Mouse (Mus musculus) bone marrow macrophage, adult 2 months (primary cell): ENCODE measurements around the gene Ccdc181. TPM values are rescaled to one million over a fixed set of nuclear protein-coding genes. Genes with fewer than 3 reads are reported as not detected.
A peak's percentile ranks its signal among the peaks of the same experiment; 100 is the strongest.

ENCODE experiments used
- H3K27ac ChIP-seq: 2 replicates; pipeline ENCODE4 v1.5.1; 2012; ENCODE audit warnings: low read depth, low read length; ENCODE audit not compliant: insufficient read depth
- H3K4me1 ChIP-seq: 2 replicates; pipeline ENCODE4 v1.6.1; 2012; ENCODE audit warnings: low read length; ENCODE audit not compliant: control insufficient read depth, insufficient read depth
- H3K4me3 ChIP-seq: 2 replicates; pipeline ENCODE4 v1.5.1; 2012; ENCODE audit warnings: mild to moderate bottlenecking, low read length, moderate library complexity; ENCODE audit not compliant: insufficient read depth
- CTCF ChIP-seq: IDR thresholded peaks from 2 replicates; pipeline ENCODE4 v1.5.1; 2012; ENCODE audit warnings: low read depth, mild to moderate bottlenecking, low read length, moderate library complexity
- POLR2A ChIP-seq: IDR thresholded peaks from 2 replicates; pipeline ENCODE4 v1.6.1; 2012; ENCODE audit warnings: mild to moderate bottlenecking, low read depth, low read length, borderline replicate concordance
- polyA plus RNA-seq: library from polyadenylated mRNA; stranded (reverse); fragments of >200 nt; gene quantifications from 2 replicates; pipeline ENCODE4 v1.2.4, GENCODE M21; 2012; ENCODE audit not compliant: missing spikeins, insufficient read depth, insufficient read length

The Ccdc181 gene
- polyA plus RNA-seq, 1 experiment: 10.2 TPM

- TF ChIP-seq POLR2A: no peak
- TF ChIP-seq CTCF: no peak
- Histone ChIP-seq H3K27ac (peak overlapping the region; percentile 51), H3K4me1 (peaks cover 12% of the 10 kb centered on the region), H3K4me3 (peak overlapping the region; percentile 97)
These were observed 26.1 kb upstream of the Ccdc181 start for GRCm38 (mm10) chr1:164249332-164249711.

GRCm38 (mm10) chr1:164250391-164251150, 24.8 kb upstream of the Ccdc181 start:
- TF ChIP-seq CTCF: no peak
- no peak for TF ChIP-seq POLR2A
- Histone ChIP-seq H3K4me1 (peaks cover 12% of the 10 kb centered on the region), H3K27ac (no peak overlapping the region), H3K4me3 (peak overlapping the region; percentile 97)

GRCm38 (mm10) chr1:164251438-164251837, 23.9 kb upstream of the Ccdc181 start:
- Histone ChIP-seq H3K4me1 (peaks cover 12% of the 10 kb centered on the region), H3K27ac (no peak overlapping the region), H3K4me3 (no peak overlapping the region)
- TF ChIP-seq POLR2A (no peak), CTCF (no peak)

GRCm38 (mm10) chr1:164252551-164252950, 22.8 kb upstream of the Ccdc181 start:
- TF ChIP-seq POLR2A: no peak
- no peak for TF ChIP-seq CTCF
- Histone ChIP-seq H3K27ac (no peak overlapping the region), H3K4me3 (no peak overlapping the region), H3K4me1 (peaks cover 8% of the 10 kb centered on the region)

GRCm38 (mm10) chr1:164254836-164255235, 20.5 kb upstream of the Ccdc181 start:
- peaks cover 5% of the 10 kb centered on the region for H3K4me1 ChIP-seq
- H3K27ac ChIP-seq: no peak overlapping the region
- TF ChIP-seq CTCF (no peak), POLR2A (no peak)
- no peak overlapping the region for H3K4me3 ChIP-seq

GRCm38 (mm10) chr1:164260171-164261028, 15.0 kb upstream of the Ccdc181 start:
- no peak overlapping the region for H3K4me3 ChIP-seq
- no peak overlapping the region for H3K27ac ChIP-seq
- peaks cover 12% of the 10 kb centered on the region; the same call in 1 of the 2 replicates for H3K4me1 ChIP-seq
- TF ChIP-seq CTCF: no peak
- no peak for TF ChIP-seq POLR2A

GRCm38 (mm10) chr1:164261553-164261952, 13.8 kb upstream of the Ccdc181 start:
- Histone ChIP-seq H3K27ac (peak overlapping the region; percentile 9; the same call in 1 of the 2 replicates), H3K4me3 (no peak overlapping the region), H3K4me1 (peaks cover 12% of the 10 kb centered on the region; the same call in 1 of the 2 replicates)
- no peak for TF ChIP-seq CTCF
- TF ChIP-seq POLR2A: no peak

- Histone ChIP-seq H3K4me3 (no peak overlapping the region), H3K27ac (no peak overlapping the region), H3K4me1 (peaks cover 3% of the 10 kb centered on the region; the same call in 1 of the 2 replicates)
- TF ChIP-seq POLR2A: no peak
- TF ChIP-seq CTCF: no peak
These were observed 4.4 kb upstream of the Ccdc181 start for GRCm38 (mm10) chr1:164270941-164271340.

GRCm38 (mm10) chr1:164273659-164274058, 1.7 kb upstream of the Ccdc181 start:
- Histone ChIP-seq H3K4me1 (peaks cover 4% of the 10 kb centered on the region; the same call in 1 of the 2 replicates), H3K27ac (no peak overlapping the region), H3K4me3 (no peak overlapping the region)
- no peak for TF ChIP-seq CTCF
- no peak for TF ChIP-seq POLR2A
